Mouse (Mus musculus): ENCODE measurements at regions not wholly inside any gene's neighbourhood (a gene's known extent, or its start where the extent isn't known, plus 50 kb on each side); places are given as distances from the start of the nearest gene placed in this dataset.

DNA sequence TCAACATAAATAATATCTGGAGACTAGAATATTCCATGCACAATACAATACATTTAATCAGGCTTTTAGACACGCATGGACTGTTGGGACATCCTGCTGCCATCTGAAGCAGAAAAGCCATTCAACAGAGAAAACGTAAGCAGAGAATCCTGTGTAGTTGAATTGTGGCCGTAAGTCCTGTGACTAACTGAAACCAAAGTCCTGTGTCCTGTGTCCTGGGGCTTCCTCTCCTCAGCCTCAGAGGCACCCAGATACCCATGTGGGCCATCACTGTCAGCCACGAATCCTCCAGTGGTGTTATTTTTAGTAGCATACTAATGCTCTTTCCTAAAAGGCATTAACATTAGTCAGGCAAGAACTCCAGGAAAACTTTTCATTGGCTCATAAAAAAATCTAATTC is 145.8 kb upstream of the Noct start:
- ATAC-seq (ENCODE audit: low read depth) = no peak
- H3K4me1 ChIP-seq (replicated peaks) = no peaks in the 10 kb centered on the region
- no peaks in the 10 kb centered on the region for H3K9me3 ChIP-seq (replicated peaks)
- H3K27me3 ChIP-seq = no peaks in the 10 kb centered on the region
- H3K36me3 ChIP-seq = no peaks in the 10 kb centered on the region
- H3K27ac ChIP-seq = no peak overlapping the region
- H3K9ac ChIP-seq = no peak overlapping the region
- H3K4me2 ChIP-seq = no peak overlapping the region
- H3K4me3 ChIP-seq (replicated peaks) = no peak overlapping the region
- no peak for DNase-seq
- WGBS (ENCODE audit: insufficient replicate concordance) = 58% methylated on average over 4 of the region's 4 CpGs

GRCm38 (mm10) chr3:51080415-51080814 is 143.8 kb upstream of the Noct start:
- Histone ChIP-seq H3K9ac (no peak overlapping the region), H3K4me1 (replicated peaks) (no peaks in the 10 kb centered on the region), H3K27me3 (no peaks in the 10 kb centered on the region), H3K9me3 (replicated peaks) (no peaks in the 10 kb centered on the region), H3K4me3 (replicated peaks) (no peak overlapping the region), H3K36me3 (no peaks in the 10 kb centered on the region), H3K27ac (no peak overlapping the region), H3K4me2 (no peak overlapping the region)
- ATAC-seq (ENCODE audit: low read depth) (no peak), DNase-seq (no peak)
- whole genome bisulfite sequencing (ENCODE audit: insufficient replicate concordance) = 38% methylated on average over 3 of the region's 3 CpGs

- no peak for ATAC-seq (ENCODE audit: low read depth)
- Histone ChIP-seq H3K9ac (no peak overlapping the region), H3K9me3 (replicated peaks) (no peaks in the 10 kb centered on the region), H3K36me3 (no peaks in the 10 kb centered on the region), H3K27ac (no peak overlapping the region), H3K4me2 (no peak overlapping the region), H3K4me3 (replicated peaks) (no peak overlapping the region), H3K27me3 (no peaks in the 10 kb centered on the region), H3K4me1 (replicated peaks) (no peaks in the 10 kb centered on the region)
- no peak for DNase-seq
- WGBS (ENCODE audit: insufficient replicate concordance) = 59% methylated on average over 7 of the region's 7 CpGs
These were observed 143.4 kb upstream of the Noct start for GRCm38 (mm10) chr3:51080855-51081254.

DNA sequence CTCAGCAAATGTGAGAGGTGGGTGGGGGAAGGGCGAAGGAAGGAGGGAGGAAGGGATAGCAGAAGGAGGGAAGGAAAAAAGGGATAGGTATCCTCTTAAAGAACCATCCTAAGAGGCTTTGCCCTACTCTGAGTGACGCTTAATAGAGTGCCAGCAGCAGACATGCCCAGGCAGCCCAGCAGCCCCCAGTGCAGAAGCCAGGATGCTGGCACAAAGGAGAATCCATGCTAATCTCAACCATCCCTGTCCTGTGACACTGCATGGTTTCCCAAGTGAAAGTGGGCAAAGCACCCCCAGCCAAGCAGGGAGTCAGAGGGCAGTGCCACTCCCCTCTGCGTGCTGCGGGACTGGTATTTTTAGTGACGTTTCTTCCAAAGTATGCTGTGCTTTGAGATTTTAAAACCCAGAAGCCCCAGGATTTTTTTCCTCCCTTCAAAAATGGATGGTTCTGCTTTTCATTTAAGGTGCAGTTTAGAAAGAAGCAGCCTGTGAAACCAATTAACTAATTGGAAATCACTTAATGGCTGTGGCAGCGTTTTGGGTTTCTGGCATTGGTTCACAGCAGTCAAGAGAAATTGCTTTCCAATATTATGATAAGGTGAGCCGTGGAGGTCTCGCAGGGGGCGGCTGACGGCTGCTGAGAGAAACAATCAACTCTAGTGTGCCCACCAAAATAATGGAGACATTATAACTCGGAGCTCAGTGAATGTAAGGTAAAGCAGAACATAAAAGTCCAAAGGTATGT is 141.2 kb upstream of the Noct start:
- 72% methylated on average over 11 of the region's 11 CpGs for WGBS (ENCODE audit: insufficient replicate concordance)
- ATAC-seq (ENCODE audit: low read depth) (no peak), DNase-seq (no peak)

DNA sequence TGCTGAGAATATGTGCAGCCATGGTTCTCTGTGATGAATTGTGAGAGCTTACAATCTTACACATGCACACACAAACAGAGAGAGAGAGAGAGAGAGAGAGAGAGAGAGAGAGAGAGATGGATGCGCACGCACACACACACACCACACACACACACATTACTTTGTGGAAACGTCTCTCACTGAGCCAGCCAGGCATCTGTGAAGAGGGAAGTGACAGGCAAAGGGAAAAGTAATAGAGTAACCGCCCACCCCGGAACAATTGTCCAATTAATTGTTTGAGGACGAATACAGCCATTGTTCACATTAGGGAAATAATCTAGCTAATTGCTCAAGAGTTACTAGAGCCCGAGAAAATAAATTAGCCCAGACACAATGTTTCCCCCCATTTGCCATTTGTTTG is 140.7 kb upstream of the Noct start:
- Histone ChIP-seq H3K4me2 (no peak overlapping the region), H3K36me3 (no peaks in the 10 kb centered on the region), H3K9ac (no peak overlapping the region), H3K4me1 (replicated peaks) (no peaks in the 10 kb centered on the region), H3K4me3 (replicated peaks) (no peak overlapping the region), H3K27me3 (no peaks in the 10 kb centered on the region), H3K9me3 (replicated peaks) (no peaks in the 10 kb centered on the region), H3K27ac (no peak overlapping the region)
- WGBS (ENCODE audit: insufficient replicate concordance) = 72% methylated on average over 7 of the region's 7 CpGs
- no peak for DNase-seq
- ATAC-seq (ENCODE audit: low read depth) = no peak

More for the DNA sequence above, 141.2 kb upstream of the Noct start:
- H3K27me3 ChIP-seq = no peaks in the 10 kb centered on the region
- no peaks in the 10 kb centered on the region for H3K4me1 ChIP-seq (replicated peaks)
- H3K36me3 ChIP-seq = no peaks in the 10 kb centered on the region
- H3K27ac ChIP-seq = no peak overlapping the region
- H3K4me3 ChIP-seq (replicated peaks) = no peak overlapping the region
- no peaks in the 10 kb centered on the region for H3K9me3 ChIP-seq (replicated peaks)
- H3K9ac ChIP-seq = no peak overlapping the region
- H3K4me2 ChIP-seq = no peak overlapping the region

DNA sequence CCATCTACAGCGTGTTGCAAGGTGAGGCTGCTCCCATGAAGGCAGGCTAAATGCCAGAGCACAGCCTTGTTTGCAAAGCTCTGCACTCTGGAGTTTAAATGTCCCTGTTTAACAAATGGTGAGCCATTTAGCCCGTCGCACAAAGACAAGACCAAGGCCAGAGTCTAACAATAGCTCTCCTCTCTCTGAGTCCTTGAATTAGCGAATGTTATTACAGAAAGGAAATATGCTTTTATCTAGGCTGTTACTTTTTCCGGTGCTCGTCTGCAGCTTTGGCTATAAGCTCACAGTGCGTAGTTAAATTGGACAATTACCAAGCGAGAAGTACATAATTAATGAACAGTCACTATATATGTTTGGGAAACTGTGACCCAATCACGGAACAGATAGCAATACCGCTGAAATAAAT is 137.8 kb upstream of the Noct start:
- Histone ChIP-seq H3K4me1 (replicated peaks) (no peaks in the 10 kb centered on the region), H3K9me3 (replicated peaks) (no peaks in the 10 kb centered on the region), H3K9ac (no peak overlapping the region), H3K27me3 (no peaks in the 10 kb centered on the region), H3K4me3 (replicated peaks) (no peak overlapping the region), H3K4me2 (no peak overlapping the region), H3K27ac (no peak overlapping the region), H3K36me3 (no peaks in the 10 kb centered on the region)
- WGBS (ENCODE audit: insufficient replicate concordance) = 62% methylated on average over 10 of the region's 10 CpGs
- DNase-seq (no peak), ATAC-seq (ENCODE audit: low read depth) (no peak)

DNA sequence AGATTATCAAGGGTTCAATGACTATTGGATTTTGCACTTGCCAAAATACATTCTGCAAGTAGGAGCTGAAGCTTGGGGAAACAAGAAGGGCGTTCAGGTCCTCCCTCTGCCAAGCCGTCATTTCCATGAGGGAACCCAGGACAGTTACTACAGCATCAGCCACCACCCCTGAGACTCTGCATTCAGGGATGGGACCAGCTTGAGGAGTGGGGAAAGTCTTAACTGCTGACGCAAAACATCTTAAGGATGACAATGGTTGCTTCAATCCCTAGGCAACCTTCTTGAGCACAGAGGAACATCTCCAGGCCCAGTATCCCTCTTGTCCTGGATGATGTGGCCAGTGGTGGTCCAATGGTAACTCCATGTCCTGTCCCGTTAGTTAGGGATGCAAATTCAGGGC is 137.2 kb upstream of the Noct start:
- 73% methylated on average over 4 of the region's 4 CpGs for WGBS (ENCODE audit: insufficient replicate concordance)
- no peak for DNase-seq
- Histone ChIP-seq H3K9ac (no peak overlapping the region), H3K4me1 (replicated peaks) (no peaks in the 10 kb centered on the region), H3K27me3 (no peaks in the 10 kb centered on the region), H3K36me3 (no peaks in the 10 kb centered on the region), H3K4me3 (replicated peaks) (no peak overlapping the region), H3K9me3 (replicated peaks) (no peaks in the 10 kb centered on the region), H3K4me2 (no peak overlapping the region), H3K27ac (no peak overlapping the region)
- no peak for ATAC-seq (ENCODE audit: low read depth)

DNA sequence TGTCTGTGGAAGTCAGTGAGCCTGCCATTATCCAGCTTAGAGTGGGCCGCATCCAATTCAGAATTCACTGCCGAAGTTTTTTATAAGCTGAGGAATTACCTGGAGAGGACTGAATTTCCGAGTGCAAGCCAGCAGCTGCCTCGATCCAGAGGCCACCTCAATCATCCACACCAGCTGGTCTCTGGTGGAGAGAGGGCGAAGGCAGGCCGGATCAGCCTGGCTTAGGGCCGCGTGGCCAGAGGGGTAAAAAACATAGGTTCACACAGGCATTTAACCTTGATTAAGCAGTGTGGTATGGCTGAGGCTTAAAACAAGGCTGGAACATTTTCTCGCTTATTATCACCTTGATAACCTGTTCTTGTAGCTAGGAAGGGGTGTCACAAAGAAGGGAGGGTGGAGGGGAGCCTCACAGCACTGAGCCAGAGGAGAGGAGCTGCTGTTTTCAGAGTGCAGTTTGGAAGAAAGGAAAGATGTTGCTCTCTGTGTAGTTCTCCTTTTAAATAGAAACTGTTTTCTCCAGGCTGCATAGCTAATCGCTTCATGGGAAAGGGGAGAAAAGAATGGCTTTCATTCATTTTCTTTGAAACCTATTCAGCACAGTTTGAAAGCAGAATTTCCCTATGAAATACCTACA is 135.1 kb upstream of the Noct start:
- no peak for DNase-seq
- Histone ChIP-seq H3K27me3 (no peaks in the 10 kb centered on the region), H3K9ac (no peak overlapping the region), H3K9me3 (replicated peaks) (no peaks in the 10 kb centered on the region), H3K36me3 (no peaks in the 10 kb centered on the region), H3K4me1 (replicated peaks) (no peaks in the 10 kb centered on the region), H3K27ac (no peak overlapping the region), H3K4me3 (replicated peaks) (no peak overlapping the region), H3K4me2 (no peak overlapping the region)
- WGBS (ENCODE audit: insufficient replicate concordance) = 71% methylated on average over 10 of the region's 10 CpGs
- no peak for ATAC-seq (ENCODE audit: low read depth)

- Histone ChIP-seq H3K27ac (no peak overlapping the region), H3K4me1 (replicated peaks) (no peaks in the 10 kb centered on the region), H3K4me3 (replicated peaks) (no peak overlapping the region), H3K4me2 (no peak overlapping the region), H3K27me3 (no peaks in the 10 kb centered on the region), H3K9ac (no peak overlapping the region), H3K9me3 (replicated peaks) (no peaks in the 10 kb centered on the region), H3K36me3 (no peaks in the 10 kb centered on the region)
- DNase-seq (no peak), ATAC-seq (ENCODE audit: low read depth) (no peak)
- 70% methylated on average over 4 of the region's 4 CpGs for WGBS (ENCODE audit: insufficient replicate concordance)
These were observed 132.8 kb upstream of the Noct start for GRCm38 (mm10) chr3:51091478-51091877.

DNA sequence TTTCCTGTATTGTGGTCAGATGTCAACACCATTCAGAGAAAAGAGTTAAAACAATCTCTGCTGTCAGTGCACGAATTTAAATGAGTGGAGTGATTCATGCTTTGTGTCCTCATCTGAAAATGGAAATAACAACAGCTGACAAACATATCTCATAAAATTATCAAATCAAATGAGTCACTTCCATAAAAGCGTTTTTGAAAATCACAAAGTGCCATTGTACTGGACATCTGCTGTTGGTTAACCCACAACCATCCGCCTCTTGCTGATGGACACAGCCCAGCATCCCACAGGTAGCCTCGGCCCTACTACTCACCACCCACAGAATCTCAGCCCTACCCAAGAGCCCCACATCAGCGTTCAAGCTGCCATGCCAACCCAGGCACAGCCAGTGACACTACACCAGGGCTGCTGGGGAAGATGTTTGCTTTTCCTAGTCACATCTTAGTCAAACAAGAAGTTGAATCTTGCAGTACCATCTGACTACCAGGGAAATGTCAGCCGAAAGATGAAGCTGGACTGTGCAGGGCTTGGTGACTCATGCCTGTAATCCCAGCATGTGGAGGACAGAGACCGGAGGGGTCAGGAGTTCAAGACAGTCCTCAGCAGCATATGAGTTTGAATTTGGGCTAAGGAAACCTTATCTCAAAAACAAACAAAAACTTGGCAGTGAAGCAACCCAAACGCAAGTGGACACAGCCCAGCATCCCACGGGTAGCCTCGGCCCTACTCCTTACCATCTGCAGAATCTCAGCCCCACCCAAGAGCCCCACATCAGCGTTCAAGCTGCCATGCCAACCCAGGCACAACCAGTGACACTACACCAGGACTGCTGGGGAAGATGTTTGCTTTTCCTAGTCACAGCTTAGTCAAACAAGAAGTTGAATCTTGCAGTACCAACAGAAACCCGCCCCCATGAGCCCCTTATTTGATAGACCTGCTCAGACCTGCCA is 131.9 kb upstream of the Noct start:
- H3K9ac ChIP-seq = no peak overlapping the region
- no peak overlapping the region for H3K4me2 ChIP-seq
- no peak overlapping the region for H3K4me3 ChIP-seq (replicated peaks)
- no peaks in the 10 kb centered on the region for H3K9me3 ChIP-seq (replicated peaks)
- DNase-seq (no peak), ATAC-seq (ENCODE audit: low read depth) (no peak)
- WGBS (ENCODE audit: insufficient replicate concordance) = 58% methylated on average over 12 of the region's 12 CpGs
- H3K36me3 ChIP-seq = no peaks in the 10 kb centered on the region
- no peaks in the 10 kb centered on the region for H3K27me3 ChIP-seq
- H3K27ac ChIP-seq = no peak overlapping the region
- no peaks in the 10 kb centered on the region for H3K4me1 ChIP-seq (replicated peaks)

GRCm38 (mm10) chr3:51095847-51096447 is 128.3 kb upstream of the Noct start:
- Histone ChIP-seq H3K36me3 (no peaks in the 10 kb centered on the region), H3K9ac (no peak overlapping the region), H3K27ac (no peak overlapping the region), H3K9me3 (replicated peaks) (no peaks in the 10 kb centered on the region), H3K4me1 (replicated peaks) (no peaks in the 10 kb centered on the region), H3K4me2 (no peak overlapping the region), H3K4me3 (replicated peaks) (no peak overlapping the region), H3K27me3 (no peaks in the 10 kb centered on the region)
- WGBS (ENCODE audit: insufficient replicate concordance) = 43% methylated on average over 14 of the region's 14 CpGs
- DNase-seq (no peak), ATAC-seq (ENCODE audit: low read depth) (no peak)
